Mouse (Mus musculus) liver, postnatal 0 days (tissue): ENCODE measurements at regions not wholly inside any gene's neighbourhood (a gene's known extent, or its start where the extent isn't known, plus 50 kb on each side); places are given as distances from the start of the nearest gene placed in this dataset.

Experiments used
- ATAC-seq: fragments of 200-750 bp; cut with Nextera tagmentation; 2 replicates; pipeline ENCODE4 v1.8.0; 2017; ENCODE audit warnings: mild to moderate bottlenecking, moderate library complexity
- DNase-seq: peaks from one replicate; pipeline ENCODE4 v3.0.0-alpha.2; 2016
- H3K27ac ChIP-seq: fragments of 300-500 bp; sonication (generic); 2 replicates; pipeline ENCODE4 v1.5.1; 2014; ENCODE audit warnings: antibody characterized with exemption, moderate library complexity, mild to moderate bottlenecking, low read depth
- H3K27me3 ChIP-seq: fragments of 300-500 bp; sonication (generic); 2 replicates; pipeline ENCODE4 v1.6.1; 2014; ENCODE audit warnings: low read length, control low read depth, mixed read lengths; ENCODE audit not compliant: insufficient read depth
- H3K36me3 ChIP-seq: fragments of 300-500 bp; sonication (generic); replicated peaks from 2 replicates; pipeline ENCODE4 v1.6.1; 2014; ENCODE audit warnings: mild to moderate bottlenecking, control low read depth, low read length, moderate library complexity, mixed read lengths; ENCODE audit not compliant: insufficient read depth
- H3K4me1 ChIP-seq: fragments of 300-500 bp; sonication (generic); 2 replicates; pipeline ENCODE4 v1.6.1; 2014; ENCODE audit warnings: antibody characterized with exemption, mild to moderate bottlenecking, control low read depth; ENCODE audit not compliant: insufficient read depth
- H3K4me2 ChIP-seq: fragments of 300-500 bp; sonication (generic); 2 replicates; pipeline ENCODE4 v1.6.1; 2014; ENCODE audit warnings: low read depth, mild to moderate bottlenecking, low read length, moderate library complexity, mixed read lengths
- H3K4me3 ChIP-seq: fragments of 300-500 bp; sonication (generic); 2 replicates; pipeline ENCODE4 v1.5.1; 2014; ENCODE audit warnings: low read depth, low read length
- H3K9ac ChIP-seq: fragments of 300-500 bp; sonication (generic); replicated peaks from 2 replicates; pipeline ENCODE4 v1.6.1; 2014; ENCODE audit warnings: mild to moderate bottlenecking, moderate library complexity
- H3K9me3 ChIP-seq: fragments of 300-500 bp; sonication (generic); 2 replicates; pipeline ENCODE4 v1.6.1; 2016; ENCODE audit warnings: mild to moderate bottlenecking, control low read depth, low read length, mixed read lengths
- CTCF ChIP-seq: sonication (generic); IDR thresholded peaks from 2 replicates; pipeline ENCODE4 v1.5.1; 2016; ENCODE audit warnings: antibody characterized with exemption, low read depth
- EP300 ChIP-seq: IDR thresholded peaks from 2 replicates; pipeline ENCODE4 v1.6.1; 2016; ENCODE audit warnings: antibody characterized with exemption, low read depth, mild to moderate bottlenecking
- WGBS: fragments of 180-500 bp; shearing (Covaris S2); extraction: QIAGEN DNeasy Blood & Tissue Kit; methylation state at CpG from one replicate; pipeline ENCODE4 v1.1.7; 2014; ENCODE audit not compliant: insufficient replicate concordance; 5-methylcytosine and 5-hydroxymethylcytosine counted together

- Histone ChIP-seq H3K4me3 (no peak overlapping the region), H3K4me1 (no peaks in the 10 kb centered on the region), H3K36me3 (no peaks in the 10 kb centered on the region), H3K4me2 (no peak overlapping the region), H3K9ac (no peak overlapping the region), H3K9me3 (no peaks in the 10 kb centered on the region), H3K27me3 (no peaks in the 10 kb centered on the region), H3K27ac (no peak overlapping the region)
- DNase-seq: no peak
- no peak for ATAC-seq
- WGBS: 71% methylated on average over 6 of the region's 6 CpGs
- no peak for TF ChIP-seq CTCF
- no peak for TF ChIP-seq EP300
Observed at GRCm38 (mm10) chr16:73466296-73466695, 945.3 kb downstream of the Robo2 start.

- ATAC-seq: no peak
- Histone ChIP-seq H3K4me1 (no peaks in the 10 kb centered on the region), H3K9ac (no peak overlapping the region), H3K36me3 (no peaks in the 10 kb centered on the region), H3K4me3 (no peak overlapping the region), H3K27ac (no peak overlapping the region), H3K4me2 (no peak overlapping the region), H3K27me3 (no peaks in the 10 kb centered on the region), H3K9me3 (no peaks in the 10 kb centered on the region)
- TF ChIP-seq CTCF (no peak), EP300 (no peak)
- DNase-seq: no peak
- 71% methylated on average over 4 of the region's 4 CpGs for WGBS
Observed at GRCm38 (mm10) chr16:73462516-73462915, 949.1 kb downstream of the Robo2 start.

GRCm38 (mm10) chr16:73450634-73451245, 960.9 kb downstream of the Robo2 start:
- WGBS: 83% methylated on average over 3 of the region's 3 CpGs
- Histone ChIP-seq H3K9ac (no peak overlapping the region), H3K27ac (no peak overlapping the region), H3K4me2 (no peak overlapping the region), H3K9me3 (no peaks in the 10 kb centered on the region), H3K4me1 (no peaks in the 10 kb centered on the region), H3K36me3 (no peaks in the 10 kb centered on the region), H3K27me3 (no peaks in the 10 kb centered on the region), H3K4me3 (no peak overlapping the region)
- ATAC-seq: no peak
- TF ChIP-seq EP300: no peak
- no peak for TF ChIP-seq CTCF
- DNase-seq: no peak

GRCm38 (mm10) chr16:73449836-73450235, 961.8 kb downstream of the Robo2 start:
- H3K36me3 ChIP-seq: no peaks in the 10 kb centered on the region
- ATAC-seq (no peak), DNase-seq (no peak)
- H3K27me3 ChIP-seq: no peaks in the 10 kb centered on the region
- 83% methylated on average over 7 of the region's 7 CpGs for WGBS
- no peak overlapping the region for H3K27ac ChIP-seq
- H3K9ac ChIP-seq: no peak overlapping the region
- no peak overlapping the region for H3K4me2 ChIP-seq
- no peak overlapping the region for H3K4me3 ChIP-seq
- TF ChIP-seq CTCF (no peak), EP300 (no peak)
- no peaks in the 10 kb centered on the region for H3K9me3 ChIP-seq
- no peaks in the 10 kb centered on the region for H3K4me1 ChIP-seq

- 80% methylated on average over 3 of the region's 3 CpGs for WGBS
- Histone ChIP-seq H3K36me3 (no peaks in the 10 kb centered on the region), H3K4me1 (no peaks in the 10 kb centered on the region), H3K9ac (no peak overlapping the region), H3K27ac (no peak overlapping the region), H3K9me3 (no peaks in the 10 kb centered on the region), H3K27me3 (no peaks in the 10 kb centered on the region), H3K4me3 (no peak overlapping the region), H3K4me2 (no peak overlapping the region)
- TF ChIP-seq CTCF (no peak), EP300 (no peak)
- no peak for DNase-seq
- no peak for ATAC-seq
Observed at GRCm38 (mm10) chr16:73435726-73436125, 975.9 kb downstream of the Robo2 start.

GRCm38 (mm10) chr16:73424851-73425250, 986.8 kb downstream of the Robo2 start:
- DNase-seq: no peak

More at GRCm38 (mm10) chr16:73424851-73425250, 986.8 kb downstream of the Robo2 start:
- 70% methylated on average over 5 of the region's 5 CpGs for WGBS
- Histone ChIP-seq H3K27ac (no peak overlapping the region), H3K4me2 (no peak overlapping the region), H3K36me3 (no peaks in the 10 kb centered on the region), H3K9ac (no peak overlapping the region), H3K27me3 (no peaks in the 10 kb centered on the region), H3K9me3 (no peaks in the 10 kb centered on the region), H3K4me3 (no peak overlapping the region), H3K4me1 (no peaks in the 10 kb centered on the region)
- no peak for TF ChIP-seq EP300
- TF ChIP-seq CTCF: no peak
- no peak for ATAC-seq
